Mouse (Mus musculus): ENCODE data around the gene Cenpi.
"Not testable (repeated sequence)": the region's sequence is repeated elsewhere in the genome, so short reads cannot be mapped to it uniquely, and the experiment has no call there.

Gene Cenpi

GRCm38 (mm10) chrX:134307534-134308274 is at the start of gene Cenpi:
Gene Cenpi (plus strand): TSS chrX:134308084.
- DNase-seq, result peak; percentile 83

- DNase-seq, result no peak
These were observed 46.7 kb upstream of the Cenpi start for GRCm38 (mm10) chrX:134261191-134261590.

- no peak for DNase-seq
These were observed 45.8 kb upstream of the Cenpi start for GRCm38 (mm10) chrX:134262129-134262528.

GRCm38 (mm10) chrX:134275715-134276114 is 32.2 kb upstream of the Cenpi start:
- peak; percentile 8 for DNase-seq

GRCm38 (mm10) chrX:134276275-134277160 is 31.4 kb upstream of the Cenpi start, which contains the start of gene Trmt2b:
Gene Trmt2b (minus strand): TSS chrX:134276984.
- peak; percentile 48 for DNase-seq

GRCm38 (mm10) chrX:134280531-134280930 is 27.4 kb upstream of the Cenpi start:
- DNase-seq, result no peak

GRCm38 (mm10) chrX:134285102-134285501 is 22.8 kb upstream of the Cenpi start:
- no peak for DNase-seq

GRCm38 (mm10) chrX:134285791-134286190 is 22.1 kb upstream of the Cenpi start:
- DNase-seq, result no peak

- DNase-seq, result no peak
These were observed 20.6 kb upstream of the Cenpi start for GRCm38 (mm10) chrX:134287305-134287704.

- peak; percentile 63 for DNase-seq
These were observed 11.6 kb upstream of the Cenpi start for GRCm38 (mm10) chrX:134296301-134296700.

- DNase-seq, result peak; percentile 16
These were observed 11.1 kb upstream of the Cenpi start for GRCm38 (mm10) chrX:134296737-134297136.

GRCm38 (mm10) chrX:134297195-134297594 is 10.7 kb upstream of the Cenpi start:
- peak; percentile 22 for DNase-seq

- DNase-seq, result no peak
These were observed 7.7 kb upstream of the Cenpi start for GRCm38 (mm10) chrX:134300219-134300618.

- DNase-seq, result no peak
These were observed 4.6 kb upstream of the Cenpi start for GRCm38 (mm10) chrX:134303287-134303686.

GRCm38 (mm10) chrX:134308275-134308634 is 371 bp downstream of the Cenpi start:
- DNase-seq, result no peak

GRCm38 (mm10) chrX:134311193-134311592 is 3.3 kb downstream of the Cenpi start:
- DNase-seq, result not testable (repeated sequence)

- DNase-seq, result no peak
These were observed 11.5 kb downstream of the Cenpi start for GRCm38 (mm10) chrX:134319153-134319932.

- no peak for DNase-seq
These were observed 25.4 kb downstream of the Cenpi start for GRCm38 (mm10) chrX:134333280-134333679.

- DNase-seq, result no peak
These were observed 34.9 kb downstream of the Cenpi start for GRCm38 (mm10) chrX:134342735-134343134.

- DNase-seq, result no peak
These were observed 42.3 kb downstream of the Cenpi start for GRCm38 (mm10) chrX:134350205-134350604.

- DNase-seq, result no peak
These were observed 46.0 kb downstream of the Cenpi start for GRCm38 (mm10) chrX:134353848-134354247.

GRCm38 (mm10) chrX:134359336-134359735 is 51.5 kb downstream of the Cenpi start:
- no peak for DNase-seq

GRCm38 (mm10) chrX:134362156-134362555 is 54.3 kb downstream of the Cenpi start:
- DNase-seq, result no peak
